Mouse (Mus musculus) embryonic fibroblast, embryonic 13.5 days (primary cell): ENCODE measurements around the gene Arhgap8. TPM values are rescaled to one million over a fixed set of nuclear protein-coding genes. Genes with fewer than 3 reads are reported as not detected.

ENCODE experiments used
- H3K27ac ChIP-seq: 2 replicates; pipeline ENCODE4 v1.5.1; 2012; ENCODE audit warnings: low read length, control low read depth, inconsistent platforms; ENCODE audit not compliant: insufficient read depth
- H3K4me1 ChIP-seq: 2 replicates; pipeline ENCODE4 v1.6.1; 2011; ENCODE audit warnings: low read length; ENCODE audit not compliant: control insufficient read depth, insufficient read depth
- H3K4me3 ChIP-seq: 2 replicates; pipeline ENCODE4 v1.5.1; 2011; ENCODE audit warnings: mild to moderate bottlenecking, control low read depth, low read length; ENCODE audit not compliant: insufficient read depth
- CTCF ChIP-seq: IDR thresholded peaks from 2 replicates; pipeline ENCODE4 v1.5.1; 2011; ENCODE audit warnings: mild to moderate bottlenecking, control low read depth, low read length, moderate library complexity, borderline replicate concordance; ENCODE audit not compliant: insufficient read depth
- POLR2A ChIP-seq: IDR thresholded peaks from 2 replicates; pipeline ENCODE4 v1.6.1; 2011; ENCODE audit warnings: low read depth, mild to moderate bottlenecking, control low read depth, low read length, moderate library complexity
- polyA plus RNA-seq: library from polyadenylated mRNA; stranded (reverse); fragments of >200 nt; gene quantifications from 2 replicates; pipeline ENCODE4 v1.2.4, GENCODE M21; 2011; ENCODE audit warnings: low read depth; ENCODE audit not compliant: missing spikeins, insufficient read length

Gene Arhgap8
- 2.0 and 3.0 TPM in 2 replicates for polyA plus RNA-seq

- Histone ChIP-seq H3K27ac (no peak within 1 kb of the TSS), H3K4me3 (peak within 1 kb of the TSS; percentile 6; the same call in 1 of the 2 replicates), H3K4me1 (no peaks in the 10 kb centered on the region; the same call in 1 of the 2 replicates)
- no peak for TF ChIP-seq POLR2A
- no peak for TF ChIP-seq CTCF
Measured at GRCm38 (mm10) chr15:84719791-84720190, at the start of gene Arhgap8. Gene Arhgap8, plus strand, starts transcription at chr15:84720052.

- no peaks in the 10 kb centered on the region for H3K4me1 ChIP-seq
- H3K4me3 ChIP-seq, result no peak overlapping the region
- H3K27ac ChIP-seq, result no peak overlapping the region
- TF ChIP-seq CTCF (no peak), POLR2A (no peak)
Measured at GRCm38 (mm10) chr15:84670657-84671055, 49.2 kb upstream of the Arhgap8 start.

GRCm38 (mm10) chr15:84671401-84672307 is 48.2 kb upstream of the Arhgap8 start:
- TF ChIP-seq CTCF (peak; percentile 64; the same call in 1 of the 2 replicates), POLR2A (no peak)
- H3K4me1 ChIP-seq, result no peaks in the 10 kb centered on the region
- H3K27ac ChIP-seq, result no peak overlapping the region
- H3K4me3 ChIP-seq, result no peak overlapping the region

GRCm38 (mm10) chr15:84672308-84672615 is 47.6 kb upstream of the Arhgap8 start:
- no peak overlapping the region for H3K4me3 ChIP-seq
- no peak overlapping the region for H3K27ac ChIP-seq
- no peaks in the 10 kb centered on the region for H3K4me1 ChIP-seq
- TF ChIP-seq CTCF (no peak), POLR2A (no peak)

- H3K4me1 ChIP-seq, result no peaks in the 10 kb centered on the region
- no peak overlapping the region for H3K4me3 ChIP-seq
- H3K27ac ChIP-seq, result no peak overlapping the region
- no peak for TF ChIP-seq POLR2A
- no peak for TF ChIP-seq CTCF
Measured at GRCm38 (mm10) chr15:84672616-84673015, 47.2 kb upstream of the Arhgap8 start.

- TF ChIP-seq POLR2A (no peak), CTCF (no peak)
- no peaks in the 10 kb centered on the region for H3K4me1 ChIP-seq
- H3K4me3 ChIP-seq, result no peak overlapping the region
- no peak overlapping the region for H3K27ac ChIP-seq
Measured at GRCm38 (mm10) chr15:84674329-84675067, 45.4 kb upstream of the Arhgap8 start.

GRCm38 (mm10) chr15:84675317-84675716 is 44.5 kb upstream of the Arhgap8 start:
- Histone ChIP-seq H3K27ac (no peak overlapping the region), H3K4me3 (no peak overlapping the region), H3K4me1 (no peaks in the 10 kb centered on the region)
- no peak for TF ChIP-seq CTCF
- TF ChIP-seq POLR2A, result no peak

GRCm38 (mm10) chr15:84677943-84678342 is 41.9 kb upstream of the Arhgap8 start:
- no peak overlapping the region for H3K27ac ChIP-seq
- TF ChIP-seq CTCF, result no peak
- no peak for TF ChIP-seq POLR2A
- H3K4me3 ChIP-seq, result no peak overlapping the region
- no peaks in the 10 kb centered on the region for H3K4me1 ChIP-seq

GRCm38 (mm10) chr15:84679090-84679489 is 40.8 kb upstream of the Arhgap8 start:
- Histone ChIP-seq H3K4me3 (no peak overlapping the region), H3K4me1 (no peaks in the 10 kb centered on the region), H3K27ac (no peak overlapping the region)
- TF ChIP-seq CTCF (no peak), POLR2A (no peak)

- Histone ChIP-seq H3K27ac (no peak overlapping the region), H3K4me1 (no peaks in the 10 kb centered on the region)
- TF ChIP-seq POLR2A (no peak), CTCF (no peak)
Measured at GRCm38 (mm10) chr15:84679794-84680193, 40.1 kb upstream of the Arhgap8 start.

More at GRCm38 (mm10) chr15:84679794-84680193, 40.1 kb upstream of the Arhgap8 start:
- H3K4me3 ChIP-seq, result no peak overlapping the region
